Mouse (Mus musculus) heart, embryonic 10.5 days (tissue): ENCODE results near the gene Erich4. TPM values are rescaled to one million over a fixed set of nuclear protein-coding genes. Genes with fewer than 3 reads are reported as not detected.
A peak's percentile ranks its signal among the peaks of the same experiment; 100 is the strongest.

Experiments used
- DNase-seq: peaks from one replicate; pipeline ENCODE4 v3.0.0-alpha.2; 2017; ENCODE audit warnings: low spot score
- H3K27ac ChIP-seq: fragments of 300-500 bp; sonication (generic); 2 replicates; pipeline ENCODE4 v1.5.1; 2016; ENCODE audit warnings: mild to moderate bottlenecking
- H3K27me3 ChIP-seq: fragments of 300-500 bp; sonication (generic); 2 replicates; pipeline ENCODE4 v1.6.1; 2016; ENCODE audit warnings: mild to moderate bottlenecking; ENCODE audit not compliant: poor library complexity, insufficient read depth, severe bottlenecking
- H3K36me3 ChIP-seq: fragments of 300-500 bp; sonication (generic); 2 replicates; pipeline ENCODE4 v1.6.1; 2016; ENCODE audit warnings: mild to moderate bottlenecking, moderate library complexity
- H3K4me1 ChIP-seq: fragments of 300-500 bp; sonication (generic); 2 replicates; pipeline ENCODE4 v1.6.1; 2016; ENCODE audit warnings: mild to moderate bottlenecking
- H3K4me3 ChIP-seq: fragments of 300-500 bp; sonication (generic); 2 replicates; pipeline ENCODE4 v1.5.1; 2016; ENCODE audit warnings: mild to moderate bottlenecking, moderate library complexity
- H3K9me3 ChIP-seq: fragments of 300-500 bp; sonication (generic); 2 replicates; pipeline ENCODE4 v1.6.1; 2016; ENCODE audit warnings: mild to moderate bottlenecking, moderate library complexity
- WGBS: fragments of 180-500 bp; shearing (Covaris S2); methylation state at CpG from one replicate; pipeline ENCODE4 v1.1.7; 2016; 5-methylcytosine and 5-hydroxymethylcytosine counted together
- polyA plus RNA-seq: library from polyadenylated mRNA; unstranded; fragments of >200 nt; fragmentation: Nextera tagmentation; extraction: Ambion mirVana; gene quantifications from 2 replicates; pipeline ENCODE4 v1.2.1, GENCODE M21; 2016

Erich4 gene
- polyA plus RNA-seq, result not detected in 2 replicates

GRCm38 (mm10) chr7:25615706-25616011, at the start of gene Erich4:
TSS of gene Erich4 (minus strand) at chr7:25615892.
- Histone ChIP-seq H3K4me3 (no peak within 1 kb of the TSS), H3K9me3 (no peaks in the 10 kb centered on the region), H3K27ac (no peak within 1 kb of the TSS), H3K36me3 (peaks cover under 1% of the 10 kb centered on the region; the same call in 1 of the 2 replicates), H3K4me1 (peaks cover 8% of the 10 kb centered on the region; the same call in 1 of the 2 replicates), H3K27me3 (peaks cover 8% of the 10 kb centered on the region; the same call in 1 of the 2 replicates)
- 75% methylated on average over 5 of the region's 5 CpGs for WGBS
- no peak for DNase-seq

GRCm38 (mm10) chr7:25658657-25659472, 43.2 kb upstream of the Erich4 start, which contains the start of the genes Bckdha and Exosc5:
TSS of gene Bckdha (minus strand) at chr7:25658981.
TSS of gene Exosc5 (plus strand) at chr7:25659164.
- peak; percentile 100 for DNase-seq
- no peaks in the 10 kb centered on the region for H3K9me3 ChIP-seq
- H3K27ac ChIP-seq, result peak within 1 kb of the TSS; percentile 93
- H3K27me3 ChIP-seq, result no peaks in the 10 kb centered on the region
- peaks cover 13% of the 10 kb centered on the region for H3K36me3 ChIP-seq
- peaks cover 4% of the 10 kb centered on the region; the same call in 1 of the 2 replicates for H3K4me1 ChIP-seq
- H3K4me3 ChIP-seq, result peak within 1 kb of the TSS; percentile 73
- WGBS, result under 1% methylated on average over 50 of the region's 50 CpGs

GRCm38 (mm10) chr7:25657785-25658184, 42.1 kb upstream of the Erich4 start:
- Histone ChIP-seq H3K9me3 (no peaks in the 10 kb centered on the region), H3K36me3 (peaks cover 6% of the 10 kb centered on the region; the same call in 1 of the 2 replicates), H3K27me3 (no peaks in the 10 kb centered on the region), H3K4me3 (peak overlapping the region; percentile 73), H3K27ac (no peak overlapping the region), H3K4me1 (peaks cover 4% of the 10 kb centered on the region; the same call in 1 of the 2 replicates)
- no peak for DNase-seq
- 34% methylated on average over 10 of the region's 10 CpGs for WGBS

DNA sequence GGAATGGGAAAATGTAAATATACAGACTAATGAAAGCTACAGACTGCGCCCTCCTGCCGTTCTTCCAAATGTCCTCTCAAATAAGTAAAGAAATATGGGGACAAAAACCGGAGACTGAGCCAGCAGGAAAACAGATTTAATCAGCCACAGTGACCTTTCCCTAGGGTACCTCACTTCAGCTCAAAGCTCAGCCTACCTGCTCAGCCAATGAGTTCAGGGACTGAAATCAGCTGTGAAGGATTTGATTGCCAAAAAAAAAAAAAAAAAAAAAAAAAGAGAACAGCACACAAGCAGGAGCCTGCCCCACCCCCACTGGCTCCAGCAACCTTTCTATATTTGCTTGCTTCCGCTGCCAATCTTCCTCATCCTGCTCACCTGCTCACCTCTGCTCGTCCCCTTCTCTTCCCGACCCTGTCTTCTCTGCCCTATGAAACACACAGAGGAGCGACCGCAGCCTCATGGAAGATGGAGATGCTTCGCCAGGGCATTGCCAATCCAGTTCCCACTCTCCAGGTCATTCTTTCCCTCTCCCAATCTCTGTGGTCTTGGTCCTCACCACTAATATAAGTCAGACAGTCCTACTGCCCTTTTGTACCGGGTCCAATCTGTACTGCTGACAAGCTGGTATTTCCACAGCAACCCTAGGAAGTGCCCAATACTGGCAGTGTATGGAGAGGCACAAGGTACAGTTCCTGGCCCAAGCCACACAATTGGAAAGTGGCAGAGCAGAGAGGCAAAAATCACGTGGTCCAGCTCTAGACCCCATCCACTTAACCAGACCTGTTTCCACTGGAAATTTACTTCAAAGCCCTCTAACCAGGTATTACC, 40.1 kb upstream of the Erich4 start:
- Histone ChIP-seq H3K36me3 (no peaks in the 10 kb centered on the region), H3K27me3 (no peaks in the 10 kb centered on the region), H3K9me3 (no peaks in the 10 kb centered on the region), H3K27ac (no peak overlapping the region), H3K4me3 (no peak overlapping the region), H3K4me1 (peaks cover 4% of the 10 kb centered on the region; the same call in 1 of the 2 replicates)
- 71% methylated on average over 11 of the region's 11 CpGs for WGBS
- DNase-seq, result no peak

DNA sequence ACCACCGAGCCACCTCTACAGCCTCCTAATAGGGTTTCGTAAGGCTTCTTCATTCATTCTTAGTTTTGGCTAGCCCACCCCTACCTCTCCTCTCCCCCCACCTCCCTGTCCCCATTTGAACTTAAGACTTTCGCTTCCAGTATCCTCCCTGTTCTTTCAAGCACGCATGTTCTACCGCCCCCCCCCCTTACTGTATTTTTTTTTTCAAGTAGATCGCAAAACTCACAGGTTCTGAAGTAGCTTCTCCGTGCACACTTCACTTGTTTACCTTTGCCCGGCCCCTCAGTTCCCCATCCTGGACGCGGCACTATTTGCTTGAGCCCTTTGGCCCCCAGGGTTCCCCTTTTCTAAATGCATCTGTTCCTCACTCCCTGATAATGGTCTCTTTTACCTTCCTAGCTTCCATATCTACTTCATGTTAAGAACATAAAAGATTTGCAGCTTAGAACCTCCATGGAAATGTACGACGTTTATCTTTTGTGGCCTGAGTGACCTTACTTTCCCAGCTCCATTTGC, 36.6 kb upstream of the Erich4 start:
- no peaks in the 10 kb centered on the region for H3K36me3 ChIP-seq
- H3K27ac ChIP-seq, result no peak overlapping the region
- H3K4me1 ChIP-seq, result 0 out of 2 replicates have a peak, but pooled peaks cover 3% of the 10 kb centered on the region
- DNase-seq, result no peak
- H3K27me3 ChIP-seq, result no peaks in the 10 kb centered on the region
- 89% methylated on average over 12 of the region's 12 CpGs for WGBS
- H3K4me3 ChIP-seq, result no peak overlapping the region
- H3K9me3 ChIP-seq, result no peaks in the 10 kb centered on the region

- no peak for DNase-seq
- Histone ChIP-seq H3K27ac (no peak overlapping the region), H3K4me1 (0 out of 2 replicates have a peak, but pooled peaks cover 3% of the 10 kb centered on the region), H3K36me3 (no peaks in the 10 kb centered on the region), H3K9me3 (no peaks in the 10 kb centered on the region), H3K4me3 (no peak overlapping the region), H3K27me3 (no peaks in the 10 kb centered on the region)
- 86% methylated on average over 8 of the region's 8 CpGs for WGBS
These were observed 35.6 kb upstream of the Erich4 start for GRCm38 (mm10) chr7:25651281-25651680.

GRCm38 (mm10) chr7:25649839-25650238, 34.1 kb upstream of the Erich4 start:
- Histone ChIP-seq H3K4me1 (0 out of 2 replicates have a peak, but pooled peaks cover 3% of the 10 kb centered on the region), H3K9me3 (no peaks in the 10 kb centered on the region), H3K4me3 (no peak overlapping the region), H3K27ac (no peak overlapping the region), H3K27me3 (no peaks in the 10 kb centered on the region), H3K36me3 (no peaks in the 10 kb centered on the region)
- 73% methylated on average over 5 of the region's 5 CpGs for WGBS
- no peak for DNase-seq

DNA sequence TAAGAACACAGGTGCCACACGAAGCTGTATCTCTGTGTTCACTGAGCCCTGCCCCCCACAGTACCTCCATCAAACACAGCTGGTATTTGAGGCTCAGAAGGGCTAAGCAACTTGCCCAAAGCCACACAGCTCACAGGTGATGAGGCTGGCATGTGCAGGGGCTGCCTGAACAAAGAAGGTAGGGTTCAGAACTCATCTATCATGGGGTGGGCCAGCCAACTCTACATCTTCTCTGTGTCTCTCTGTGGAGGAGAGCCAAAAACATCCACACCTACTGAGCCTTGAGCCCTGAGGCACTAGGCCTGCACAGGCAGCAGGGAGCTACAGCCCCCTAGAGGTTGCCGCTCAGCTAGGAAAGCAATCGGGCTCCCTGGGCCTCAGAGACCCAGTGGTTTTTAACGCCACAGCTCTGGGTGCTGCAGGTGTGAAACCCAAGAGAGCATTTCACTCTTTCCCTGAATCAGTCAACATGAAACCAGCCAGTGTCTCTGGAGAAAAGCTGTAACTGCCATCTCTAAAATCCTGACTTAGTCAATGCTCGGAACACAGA, 32.0 kb upstream of the Erich4 start:
- H3K27me3 ChIP-seq, result no peaks in the 10 kb centered on the region
- WGBS, result 50% methylated on average over 5 of the region's 5 CpGs
- H3K36me3 ChIP-seq, result no peaks in the 10 kb centered on the region
- H3K4me3 ChIP-seq, result no peak overlapping the region
- no peak for DNase-seq
- 0 out of 2 replicates have a peak, but pooled peaks cover 3% of the 10 kb centered on the region for H3K4me1 ChIP-seq
- H3K9me3 ChIP-seq, result no peaks in the 10 kb centered on the region
- no peak overlapping the region for H3K27ac ChIP-seq

DNA sequence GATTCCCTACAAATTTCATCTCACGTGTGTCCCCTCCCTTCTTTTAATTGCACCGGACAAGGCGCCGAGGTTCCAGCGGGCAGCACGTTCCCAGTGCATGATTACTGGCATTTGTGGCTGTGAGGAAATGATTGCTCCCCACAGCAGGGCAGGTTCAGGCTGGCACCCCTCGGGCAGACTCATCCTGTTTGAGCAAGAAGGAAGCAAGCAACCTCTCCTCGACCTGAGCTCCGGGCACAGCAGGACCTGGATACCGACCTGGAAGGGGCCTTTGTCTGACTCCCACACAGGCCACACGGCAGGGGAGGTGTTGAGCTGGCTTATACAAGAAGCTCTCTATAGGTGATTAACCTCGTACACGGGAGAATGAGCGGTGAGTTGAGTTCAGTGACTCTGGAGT, 29.4 kb upstream of the Erich4 start:
- Histone ChIP-seq H3K27ac (no peak overlapping the region), H3K9me3 (no peaks in the 10 kb centered on the region), H3K27me3 (no peaks in the 10 kb centered on the region), H3K4me1 (0 out of 2 replicates have a peak, but pooled peaks cover under 1% of the 10 kb centered on the region), H3K36me3 (0 out of 2 replicates have a peak, but pooled peaks cover 9% of the 10 kb centered on the region), H3K4me3 (no peak overlapping the region)
- 70% methylated on average over 14 of the region's 14 CpGs for WGBS
- DNase-seq, result no peak

GRCm38 (mm10) chr7:25644631-25645030, 28.9 kb upstream of the Erich4 start:
- WGBS, result 74% methylated on average over 4 of the region's 4 CpGs
- Histone ChIP-seq H3K36me3 (0 out of 2 replicates have a peak, but pooled peaks cover 9% of the 10 kb centered on the region), H3K4me3 (no peak overlapping the region), H3K27ac (no peak overlapping the region), H3K27me3 (no peaks in the 10 kb centered on the region), H3K9me3 (no peaks in the 10 kb centered on the region), H3K4me1 (no peaks in the 10 kb centered on the region)
- DNase-seq, result no peak

- H3K9me3 ChIP-seq, result no peaks in the 10 kb centered on the region
- 71% methylated on average over 10 of the region's 10 CpGs for WGBS
- H3K36me3 ChIP-seq, result 0 out of 2 replicates have a peak, but pooled peaks cover 9% of the 10 kb centered on the region
- DNase-seq, result no peak
- no peak overlapping the region for H3K27ac ChIP-seq
- H3K27me3 ChIP-seq, result no peaks in the 10 kb centered on the region
- no peak overlapping the region for H3K4me3 ChIP-seq
- peaks cover 1% of the 10 kb centered on the region for H3K4me1 ChIP-seq
These were observed 28.4 kb upstream of the Erich4 start for GRCm38 (mm10) chr7:25644136-25644535.

DNA sequence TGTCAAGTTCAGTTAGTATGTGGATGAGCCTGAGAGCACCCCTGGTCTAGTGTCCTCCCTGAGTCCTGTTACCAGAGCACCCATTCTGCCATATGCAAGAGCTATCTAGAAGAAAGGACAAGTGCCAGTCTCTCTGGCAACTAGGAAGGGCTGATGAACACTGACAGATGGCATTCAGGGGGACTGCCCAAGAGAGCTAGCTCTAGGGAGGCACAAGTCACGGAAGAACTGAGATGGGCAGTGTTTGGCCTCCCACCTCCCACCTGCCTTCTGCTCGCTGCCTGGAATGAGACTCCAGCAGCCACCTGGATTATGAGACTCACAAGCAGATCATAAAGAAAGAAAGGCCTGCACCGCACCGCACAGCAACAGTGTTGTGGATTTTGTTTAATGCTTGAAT, 24.1 kb upstream of the Erich4 start:
- Histone ChIP-seq H3K27ac (no peak overlapping the region), H3K4me3 (no peak overlapping the region), H3K4me1 (peaks cover 31% of the 10 kb centered on the region), H3K27me3 (no peaks in the 10 kb centered on the region), H3K9me3 (no peaks in the 10 kb centered on the region), H3K36me3 (peaks cover 21% of the 10 kb centered on the region)
- no peak for DNase-seq
- WGBS, result 91% methylated on average over 4 of the region's 4 CpGs
